Mouse (Mus musculus) embryonic fibroblast, embryonic 13.5 days (primary cell): Measurements from ENCODE around the gene Deup1.

Experiments used
- CTCF ChIP-seq: IDR thresholded peaks from 2 replicates; pipeline ENCODE4 v1.5.1; 2011; ENCODE audit warnings: mild to moderate bottlenecking, control low read depth, low read length, moderate library complexity, borderline replicate concordance; ENCODE audit not compliant: insufficient read depth
- POLR2A ChIP-seq: IDR thresholded peaks from 2 replicates; pipeline ENCODE4 v1.6.1; 2011; ENCODE audit warnings: low read depth, mild to moderate bottlenecking, control low read depth, low read length, moderate library complexity

DNA sequence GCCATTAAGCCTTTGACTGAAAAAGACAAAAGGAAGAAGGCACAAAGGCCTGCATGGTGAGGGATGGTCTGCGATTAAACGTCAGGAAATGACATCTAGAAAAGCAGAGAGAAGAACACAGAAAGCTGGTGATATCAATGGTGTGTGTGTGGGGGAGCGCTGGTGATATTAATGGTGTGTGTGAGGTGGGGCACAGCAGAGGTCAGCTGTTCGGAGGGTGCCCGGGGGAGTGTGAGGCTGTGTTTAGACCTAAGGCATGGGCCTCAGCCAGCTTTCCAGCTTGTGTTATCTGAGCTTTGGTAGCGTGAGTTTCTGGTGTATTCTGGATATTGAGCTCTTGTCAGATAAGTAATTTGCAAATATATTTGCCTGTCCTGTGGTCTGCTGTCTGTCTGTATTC, 11.3 kb downstream of the Deup1 start:
- no peak for TF ChIP-seq CTCF
- TF ChIP-seq POLR2A, result no peak
